Mouse (Mus musculus) fibroblast of lung, adult 2 months (primary cell): ENCODE measurements at regions not wholly inside any gene's neighbourhood (a gene's known extent, or its start where the extent isn't known, plus 50 kb on each side); places are given as distances from the start of the nearest gene placed in this dataset.
A peak's percentile ranks its signal among the peaks of the same experiment; 100 is the strongest.

Source experiments
- DNase-seq: peaks from one replicate; pipeline ENCODE4 v3.0.0-alpha.2; 2011; ENCODE audit warnings: low read depth

GRCm38 (mm10) chr10:38875667-38876245 lies 54.2 kb upstream of the Rfpl4b start:
- peak; percentile 44 for DNase-seq

- no peak for DNase-seq
These were observed 57.7 kb upstream of the Rfpl4b start for GRCm38 (mm10) chr10:38879271-38879670.

GRCm38 (mm10) chr10:38880642-38881187 lies 59.1 kb upstream of the Rfpl4b start:
- no peak for DNase-seq

- peak; percentile 35 for DNase-seq
These were observed 60.6 kb upstream of the Rfpl4b start for GRCm38 (mm10) chr10:38882154-38882553.

GRCm38 (mm10) chr10:38883816-38884599 lies 62.4 kb upstream of the Rfpl4b start:
- DNase-seq, result no peak

GRCm38 (mm10) chr10:38884641-38885040 lies 63.1 kb upstream of the Rfpl4b start:
- DNase-seq, result no peak

- no peak for DNase-seq
These were observed 64.9 kb upstream of the Rfpl4b start for GRCm38 (mm10) chr10:38886441-38886840.

GRCm38 (mm10) chr10:38887896-38888295 lies 66.3 kb upstream of the Rfpl4b start:
- no peak for DNase-seq

GRCm38 (mm10) chr10:38894706-38895105 lies 70.6 kb upstream of the Lama4 start:
- DNase-seq, result no peak

- DNase-seq, result no peak
These were observed 69.7 kb upstream of the Lama4 start for GRCm38 (mm10) chr10:38895656-38896055.

- no peak for DNase-seq
These were observed 67.7 kb upstream of the Lama4 start for GRCm38 (mm10) chr10:38897573-38897972.

- no peak for DNase-seq
These were observed 59.2 kb upstream of the Lama4 start for GRCm38 (mm10) chr10:38906121-38906520.

GRCm38 (mm10) chr10:38907835-38908234 lies 57.5 kb upstream of the Lama4 start:
- no peak for DNase-seq

- peak; percentile 88 for DNase-seq
These were observed 57.0 kb upstream of the Lama4 start for GRCm38 (mm10) chr10:38908277-38908676.

- no peak for DNase-seq
These were observed 56.1 kb upstream of the Lama4 start for GRCm38 (mm10) chr10:38909152-38909732.

GRCm38 (mm10) chr10:38909843-38910242 lies 55.5 kb upstream of the Lama4 start:
- DNase-seq, result no peak

- no peak for DNase-seq
These were observed 52.3 kb upstream of the Lama4 start for GRCm38 (mm10) chr10:38913013-38913412.
